Mouse (Mus musculus): Measurements from ENCODE around the gene Wdr27.
"Not testable (repeated sequence)": the region's sequence is repeated elsewhere in the genome, so short reads cannot be mapped to it uniquely, and the experiment has no call there.

DNA sequence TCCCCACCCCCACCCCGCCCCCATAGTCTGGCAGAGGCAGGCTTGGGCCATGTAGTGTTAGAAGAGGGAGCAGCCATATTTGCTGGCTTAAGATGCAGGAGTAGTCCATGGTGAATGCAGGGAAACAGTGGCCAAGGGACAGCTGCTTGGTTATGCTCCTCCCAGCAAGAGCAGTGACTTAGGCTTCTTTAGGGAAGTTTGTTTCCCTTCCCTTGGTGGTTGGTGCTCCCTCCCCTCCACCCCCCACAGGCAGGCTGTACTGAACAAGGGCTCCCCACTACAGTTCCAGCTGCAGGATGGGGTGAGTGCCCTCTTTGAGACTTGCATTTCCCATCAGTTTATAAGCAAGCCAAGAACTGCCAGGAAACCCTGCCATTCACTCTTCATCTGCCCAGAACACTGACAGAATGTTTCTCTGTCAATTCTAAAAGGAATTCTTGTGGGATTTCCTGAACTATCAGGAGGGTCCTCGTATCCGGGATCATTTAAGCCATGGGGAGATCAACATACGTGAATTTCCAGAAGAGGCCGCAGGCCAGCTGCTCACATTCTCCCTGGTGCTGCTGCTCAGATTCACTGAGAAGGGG, 47.3 kb upstream of the Wdr27 start:
- not testable (repeated sequence) for TF ChIP-seq CTCF (IDR thresholded peaks at IDR 0.05; ENCODE audit: control insufficient read depth, insufficient read depth, low read length); POLR2A (IDR thresholded peaks at IDR 0.05; ENCODE audit: borderline replicate concordance, control insufficient read depth, low read depth, low read length)
